Mouse (Mus musculus) hindbrain, embryonic 12.5 days (tissue): ENCODE measurements around the gene Tenm3. TPM values are rescaled to one million over a fixed set of nuclear protein-coding genes. Genes with fewer than 3 reads are reported as not detected.

Source experiments
- ATAC-seq: fragments of 200-750 bp; cut with Nextera tagmentation; 2 replicates; pipeline ENCODE4 v1.8.0; 2017; ENCODE audit warnings: moderate TSS enrichment; ENCODE audit not compliant: low FRiP score
- H3K27ac ChIP-seq: fragments of 300-500 bp; sonication (generic); 2 replicates; pipeline ENCODE4 v1.5.1; 2016; ENCODE audit warnings: mild to moderate bottlenecking
- H3K27me3 ChIP-seq: fragments of 300-500 bp; sonication (generic); 2 replicates; pipeline ENCODE4 v1.6.1; 2016; ENCODE audit warnings: mild to moderate bottlenecking
- H3K36me3 ChIP-seq: fragments of 300-500 bp; sonication (generic); 2 replicates; pipeline ENCODE4 v1.6.1; 2016; ENCODE audit warnings: mild to moderate bottlenecking
- H3K4me1 ChIP-seq: fragments of 300-500 bp; sonication (generic); 2 replicates; pipeline ENCODE4 v1.6.1; 2016
- H3K4me2 ChIP-seq: fragments of 300-500 bp; sonication (generic); replicated peaks from 2 replicates; pipeline ENCODE4 v1.6.1; 2016; ENCODE audit warnings: mild to moderate bottlenecking
- H3K4me3 ChIP-seq: fragments of 300-500 bp; sonication (generic); 2 replicates; pipeline ENCODE4 v1.5.1; 2016; ENCODE audit warnings: mild to moderate bottlenecking
- H3K9ac ChIP-seq: fragments of 300-500 bp; sonication (generic); 2 replicates; pipeline ENCODE4 v1.6.1; 2016; ENCODE audit warnings: mild to moderate bottlenecking, moderate library complexity
- H3K9me3 ChIP-seq: fragments of 300-500 bp; sonication (generic); replicated peaks from 2 replicates; pipeline ENCODE4 v1.6.1; 2016; ENCODE audit warnings: mild to moderate bottlenecking
- WGBS: fragments of 180-500 bp; shearing (Covaris S2); methylation state at CpG from one replicate; pipeline ENCODE4 v1.1.7; 2016; 5-methylcytosine and 5-hydroxymethylcytosine counted together
- polyA plus RNA-seq: library from polyadenylated mRNA; unstranded; fragments of >200 nt; fragmentation: Nextera tagmentation; extraction: Ambion mirVana; gene quantifications from 2 replicates; pipeline ENCODE4 v1.2.1, GENCODE M21; 2016

Gene Tenm3
- polyA plus RNA-seq, 1 experiment from 2014 or later, result 52.8 TPM

DNA sequence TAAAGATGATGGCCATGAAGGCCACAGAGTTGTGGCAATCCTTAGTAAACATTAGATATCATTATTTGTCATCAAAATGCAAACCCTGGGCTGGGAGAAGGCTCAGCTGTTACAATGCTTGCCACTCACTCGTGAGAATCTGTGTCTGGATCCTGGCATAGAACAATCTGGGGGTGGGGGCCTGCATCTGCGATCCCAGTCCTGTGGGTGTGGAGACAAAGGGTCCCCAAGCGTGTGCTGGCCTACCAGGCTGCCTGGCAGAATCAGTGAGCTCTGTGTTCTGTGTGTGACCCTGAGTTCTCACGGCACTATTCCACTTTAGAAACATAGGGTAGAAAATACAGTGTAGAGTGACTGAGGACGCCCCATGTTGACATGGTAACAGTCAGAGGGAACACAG is 468.6 kb downstream of the Tenm3 start:
- Histone ChIP-seq H3K9me3 (no peaks in the 10 kb centered on the region), H3K4me1 (peaks cover 9% of the 10 kb centered on the region), H3K4me3 (no peak overlapping the region), H3K4me2 (no peak overlapping the region), H3K27me3 (no peaks in the 10 kb centered on the region), H3K9ac (no peak overlapping the region), H3K36me3 (no peaks in the 10 kb centered on the region), H3K27ac (no peak overlapping the region)
- 48% methylated on average over 5 of the region's 5 CpGs for WGBS
- 0 out of 2 replicates have a peak, but pooled peaks have one; percentile 36 for ATAC-seq

GRCm38 (mm10) chr8:48373404-48373803 is 470.3 kb downstream of the Tenm3 start:
- Histone ChIP-seq H3K9ac (no peak overlapping the region), H3K4me3 (no peak overlapping the region), H3K9me3 (no peaks in the 10 kb centered on the region), H3K4me2 (no peak overlapping the region), H3K27me3 (no peaks in the 10 kb centered on the region), H3K4me1 (peaks cover 9% of the 10 kb centered on the region), H3K36me3 (no peaks in the 10 kb centered on the region), H3K27ac (no peak overlapping the region; the same call in 1 of the 2 replicates)
- WGBS, result 93% methylated on average over 11 of the region's 11 CpGs
- no peak for ATAC-seq

- H3K4me2 ChIP-seq, result no peak overlapping the region
- no peak overlapping the region for H3K4me3 ChIP-seq
- no peak for ATAC-seq
- no peaks in the 10 kb centered on the region; the same call in 1 of the 2 replicates for H3K4me1 ChIP-seq
- 0 out of 2 replicates have a peak overlapping the region, but pooled peaks have one; percentile 4 for H3K27ac ChIP-seq
- H3K27me3 ChIP-seq, result no peaks in the 10 kb centered on the region
- H3K9ac ChIP-seq, result no peak overlapping the region
- 86% methylated on average over 10 of the region's 10 CpGs for WGBS
- H3K9me3 ChIP-seq, result no peaks in the 10 kb centered on the region
- H3K36me3 ChIP-seq, result no peaks in the 10 kb centered on the region
Measured at GRCm38 (mm10) chr8:48367164-48367563, 476.6 kb downstream of the Tenm3 start.

DNA sequence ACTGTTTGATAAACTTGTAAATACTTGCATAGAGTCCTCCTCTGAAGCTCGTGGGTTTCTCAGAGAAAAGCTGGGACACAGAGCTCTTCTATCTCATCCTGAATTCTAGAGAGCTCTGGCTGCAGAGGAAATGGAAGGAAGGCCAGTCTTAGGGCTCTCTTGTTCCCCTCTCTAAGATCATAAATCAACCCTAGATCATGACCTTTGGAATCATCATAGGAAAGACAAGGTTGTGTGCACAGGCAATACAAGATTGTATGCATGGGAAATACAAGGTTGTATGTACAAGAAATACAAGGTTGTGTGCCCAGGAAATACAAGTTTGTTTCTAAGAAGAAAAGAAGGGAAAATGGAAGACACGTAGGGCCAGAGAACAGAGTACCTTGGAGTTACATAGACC is 486.9 kb downstream of the Tenm3 start:
- 88% methylated on average over 2 of the region's 2 CpGs for WGBS
- no peak overlapping the region for H3K4me2 ChIP-seq
- H3K9ac ChIP-seq, result no peak overlapping the region
- H3K27me3 ChIP-seq, result no peaks in the 10 kb centered on the region
- 0 out of 2 replicates have a peak, but pooled peaks cover 4% of the 10 kb centered on the region for H3K36me3 ChIP-seq
- no peak overlapping the region for H3K4me3 ChIP-seq
- peaks cover 9% of the 10 kb centered on the region; the same call in 1 of the 2 replicates for H3K9me3 ChIP-seq
- no peaks in the 10 kb centered on the region for H3K4me1 ChIP-seq
- no peak for ATAC-seq
- no peak overlapping the region for H3K27ac ChIP-seq

DNA sequence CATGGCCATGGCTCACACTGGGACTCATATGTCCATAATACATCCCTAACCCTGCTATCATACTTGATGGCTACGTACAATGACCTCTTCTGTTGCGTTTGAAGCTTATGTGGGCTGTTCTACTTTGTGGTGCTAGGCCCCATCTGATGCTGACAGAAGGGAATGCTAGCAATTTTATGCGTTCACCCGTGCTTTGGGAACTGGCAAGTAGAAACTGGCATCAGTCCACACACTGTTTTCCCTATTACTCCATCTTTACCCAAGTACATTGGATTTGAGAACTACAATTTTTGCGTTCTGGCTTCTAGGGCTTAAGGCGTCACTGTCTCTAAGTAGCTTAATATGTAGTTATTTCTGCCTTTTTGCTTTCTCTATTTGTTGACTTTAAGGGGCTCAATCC is 490.3 kb downstream of the Tenm3 start:
- Histone ChIP-seq H3K36me3 (no peaks in the 10 kb centered on the region), H3K4me2 (no peak overlapping the region), H3K4me1 (no peaks in the 10 kb centered on the region), H3K4me3 (no peak overlapping the region), H3K9ac (no peak overlapping the region), H3K27me3 (no peaks in the 10 kb centered on the region), H3K27ac (no peak overlapping the region), H3K9me3 (peaks cover 13% of the 10 kb centered on the region; the same call in 1 of the 2 replicates)
- 93% methylated on average over 6 of the region's 6 CpGs for WGBS
- no peak for ATAC-seq

GRCm38 (mm10) chr8:48348901-48349300 is 494.9 kb downstream of the Tenm3 start:
- 98% methylated on average over 5 of the region's 5 CpGs for WGBS
- Histone ChIP-seq H3K4me1 (no peaks in the 10 kb centered on the region), H3K36me3 (no peaks in the 10 kb centered on the region), H3K9ac (no peak overlapping the region), H3K9me3 (peaks cover 13% of the 10 kb centered on the region; the same call in 1 of the 2 replicates), H3K27ac (no peak overlapping the region), H3K4me2 (no peak overlapping the region), H3K4me3 (no peak overlapping the region), H3K27me3 (no peaks in the 10 kb centered on the region)
- ATAC-seq, result no peak

- no peak overlapping the region for H3K4me3 ChIP-seq
- H3K9ac ChIP-seq, result no peak overlapping the region
- ATAC-seq, result no peak
- peaks cover 13% of the 10 kb centered on the region; the same call in 1 of the 2 replicates for H3K9me3 ChIP-seq
- no peak overlapping the region for H3K27ac ChIP-seq
- no peaks in the 10 kb centered on the region for H3K27me3 ChIP-seq
- H3K4me1 ChIP-seq, result 0 out of 2 replicates have a peak, but pooled peaks cover 1% of the 10 kb centered on the region
- H3K4me2 ChIP-seq, result no peak overlapping the region
- no peaks in the 10 kb centered on the region for H3K36me3 ChIP-seq
- 94% methylated on average over 4 of the region's 4 CpGs for WGBS
Measured at GRCm38 (mm10) chr8:48348386-48348785, 495.4 kb downstream of the Tenm3 start.

GRCm38 (mm10) chr8:48343067-48343420 is 500.7 kb downstream of the Tenm3 start:
- Histone ChIP-seq H3K4me1 (peaks cover 15% of the 10 kb centered on the region), H3K4me3 (no peak overlapping the region), H3K9ac (no peak overlapping the region), H3K27ac (no peak overlapping the region), H3K36me3 (no peaks in the 10 kb centered on the region), H3K9me3 (no peaks in the 10 kb centered on the region), H3K27me3 (0 out of 2 replicates have a peak, but pooled peaks cover 3% of the 10 kb centered on the region), H3K4me2 (no peak overlapping the region)
- ATAC-seq, result no peak
- 81% methylated on average over 18 of the region's 18 CpGs for WGBS

- H3K9ac ChIP-seq, result 0 out of 2 replicates have a peak overlapping the region, but pooled peaks have one; percentile 28
- H3K36me3 ChIP-seq, result no peaks in the 10 kb centered on the region
- H3K27ac ChIP-seq, result peak overlapping the region; percentile 71; the same call in 1 of the 2 replicates
- H3K4me1 ChIP-seq, result peaks cover 15% of the 10 kb centered on the region
- peak overlapping the region; percentile 41 for H3K4me2 ChIP-seq
- ATAC-seq, result peak; percentile 86
- H3K4me3 ChIP-seq, result no peak overlapping the region
- no peaks in the 10 kb centered on the region for H3K9me3 ChIP-seq
- WGBS, result 47% methylated on average over 30 of the region's 30 CpGs
- 0 out of 2 replicates have a peak, but pooled peaks cover 3% of the 10 kb centered on the region for H3K27me3 ChIP-seq
Measured at GRCm38 (mm10) chr8:48342321-48343066, 501.3 kb downstream of the Tenm3 start.

DNA sequence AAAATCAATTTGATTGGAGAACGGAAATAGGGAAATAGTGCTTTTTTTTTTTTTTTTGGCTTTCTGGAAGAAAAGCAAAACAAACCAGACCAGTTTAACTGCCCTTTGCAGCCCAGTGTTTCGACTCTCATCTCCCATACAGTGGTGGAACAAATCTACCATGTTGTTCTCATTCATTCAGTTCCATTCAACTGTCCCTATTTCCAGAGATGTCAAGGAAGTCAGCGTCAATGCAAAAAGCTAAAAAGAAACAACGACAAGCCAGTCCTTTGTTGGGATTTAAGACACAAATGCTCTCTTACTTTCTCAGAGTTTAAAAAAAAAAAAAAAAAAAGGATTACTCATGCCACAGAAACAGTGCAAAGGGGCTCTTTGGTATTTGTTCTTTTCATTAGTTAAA is 502.1 kb downstream of the Tenm3 start:
- WGBS, result 31% methylated on average over 4 of the region's 4 CpGs
- H3K4me3 ChIP-seq, result no peak overlapping the region
- H3K27me3 ChIP-seq, result 0 out of 2 replicates have a peak, but pooled peaks cover 3% of the 10 kb centered on the region
- no peaks in the 10 kb centered on the region for H3K9me3 ChIP-seq
- ATAC-seq, result no peak
- peaks cover 15% of the 10 kb centered on the region for H3K4me1 ChIP-seq
- no peaks in the 10 kb centered on the region for H3K36me3 ChIP-seq
- H3K4me2 ChIP-seq, result no peak overlapping the region
- no peak overlapping the region for H3K27ac ChIP-seq
- no peak overlapping the region for H3K9ac ChIP-seq

GRCm38 (mm10) chr8:48341276-48341675 is 502.5 kb downstream of the Tenm3 start:
- no peak overlapping the region for H3K9ac ChIP-seq
- no peaks in the 10 kb centered on the region for H3K36me3 ChIP-seq
- no peak; the same call in 1 of the 2 replicates for ATAC-seq
- 0 out of 2 replicates have a peak overlapping the region, but pooled peaks have one; percentile 8 for H3K27ac ChIP-seq
- H3K4me2 ChIP-seq, result no peak overlapping the region
- no peak overlapping the region for H3K4me3 ChIP-seq
- 0 out of 2 replicates have a peak, but pooled peaks cover 3% of the 10 kb centered on the region for H3K27me3 ChIP-seq
- H3K9me3 ChIP-seq, result no peaks in the 10 kb centered on the region
- 57% methylated on average over 5 of the region's 5 CpGs for WGBS
- peaks cover 15% of the 10 kb centered on the region for H3K4me1 ChIP-seq

DNA sequence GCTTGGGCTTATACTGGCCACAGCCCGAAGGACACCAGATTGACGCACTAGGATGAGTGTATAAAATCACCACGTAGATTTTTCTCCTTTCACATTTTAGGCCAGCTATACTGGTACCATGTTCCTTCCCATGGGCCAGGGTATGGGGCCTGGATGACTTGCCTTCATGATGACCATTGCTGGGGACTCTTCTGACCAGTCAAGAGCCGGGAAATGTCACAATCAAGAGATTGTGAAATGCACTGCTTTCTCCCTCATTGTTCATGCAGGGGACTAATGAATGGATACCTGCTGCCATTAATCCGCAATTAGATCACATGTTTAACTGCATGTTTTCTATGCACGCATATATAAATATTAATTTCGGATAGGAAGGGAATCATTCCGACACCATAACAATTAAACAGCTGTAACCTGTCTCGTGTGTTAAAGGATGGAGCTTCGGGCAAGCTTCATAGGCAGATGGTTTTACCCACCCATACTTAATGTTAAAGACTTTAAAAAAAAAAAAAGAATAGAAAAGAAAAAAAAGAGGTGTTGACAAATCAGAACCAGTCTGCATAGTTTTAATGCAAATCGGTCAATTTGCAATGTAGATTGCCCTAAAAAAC is 521.0 kb downstream of the Tenm3 start:
- Histone ChIP-seq H3K9me3 (no peaks in the 10 kb centered on the region), H3K9ac (no peak overlapping the region), H3K27ac (no peak overlapping the region), H3K36me3 (no peaks in the 10 kb centered on the region), H3K4me1 (peaks cover 7% of the 10 kb centered on the region; the same call in 1 of the 2 replicates), H3K4me3 (no peak overlapping the region), H3K27me3 (no peaks in the 10 kb centered on the region), H3K4me2 (no peak overlapping the region)
- peak; percentile 40; the same call in 1 of the 2 replicates for ATAC-seq
- 70% methylated on average over 11 of the region's 11 CpGs for WGBS
